In genomic region chr10:93520994-93521393, GRCm38 (mm10) we compare ENCODE assay signal across 26 mouse cellular contexts. TPM values are rescaled to one million over a fixed set of nuclear protein-coding genes. Genes with fewer than 3 reads are reported as not detected.
DNase-seq lines count a peak whose midpoint lies in the region; ATAC-seq and TF ChIP-seq lines count a peak whose summit lies in the region.
"Had no signal": no experiment of that assay in that cellular context is flagged by ENCODE, and none has a peak within 500 bp of the region (broad histone marks: within the 10 kb centered on the region; RNA-seq: fewer than 3 reads in every experiment).

No protein-coding gene starts in this region.

- no peaks in the 10 kb centered on the region for H3K27me3 ChIP-seq in heart, adult 2 months (ENCODE audit: control insufficient read depth, insufficient read depth, low read length)
- H3K27me3 ChIP-seq: embryonic facial prominence, embryonic 13.5 days; forebrain, embryonic 13.5 days; heart, embryonic 15.5 days; intestine, embryonic 15.5 days had no signal

- ATAC-seq in granulocyte monocyte progenitor cell, adult 5-6 weeks (replicated peaks; ENCODE audit: poor library complexity, severe bottlenecking), result peak; percentile 58
- ATAC-seq: activated CD4-positive, CD25-positive, alpha-beta regulatory T cell, adult 4 months; forebrain, embryonic 13.5 days; forebrain, postnatal 0 days; intestine, embryonic 15.5 days had no signal

- no peaks in the 10 kb centered on the region for H3K79me2 ChIP-seq in heart, adult 2 months (replicated peaks; ENCODE audit: control insufficient read depth, insufficient read depth, low read length)

- H3K4me3 ChIP-seq in heart, adult 2 months, result no peak overlapping the region
- no peak overlapping the region for H3K4me3 ChIP-seq in layer of hippocampus, adult 2 months
- H3K4me3 ChIP-seq: embryonic facial prominence, embryonic 13.5 days; forebrain, embryonic 13.5 days; heart, embryonic 10.5 days; heart, embryonic 15.5 days; hindbrain, embryonic 10.5 days; intestine, embryonic 15.5 days had no signal

- H3K36me3 ChIP-seq in heart, adult 2 months (ENCODE audit: control insufficient read depth, insufficient read depth, low read length), result no peaks in the 10 kb centered on the region
- H3K36me3 ChIP-seq: embryonic facial prominence, embryonic 13.5 days; heart, embryonic 10.5 days; heart, embryonic 15.5 days; hindbrain, embryonic 10.5 days; intestine, embryonic 15.5 days had no signal

- no peak for TF ChIP-seq POLR2A in heart, adult 2 months (IDR thresholded peaks at IDR 0.05; ENCODE audit: insufficient read depth, low read depth, low read length)

- no peak for TF ChIP-seq EP300 in heart, adult 2 months (IDR thresholded peaks at IDR 0.05; ENCODE audit: insufficient read depth, low read depth, low read length)

- intact Hi-C loops in heart, adult 2 months (cut with DNase I), result no loop called here

- DNase-seq in 3134 (ENCODE audit: extremely low read depth, insufficient read length, low spot score) (peak; percentile 53), 3T3-L1 (ENCODE audit: low read depth, low spot score) (peak; percentile 75), NIH3T3 (ENCODE audit: low read depth) (peak; percentile 73)
- DNase-seq in right cerebral cortex, postnatal 25 days, result no peak
- no peak for DNase-seq in heart, adult 2 months
- no peak for DNase-seq in adrenal gland, postnatal 36 days
- no peak for DNase-seq in layer of hippocampus, adult 2 months (ENCODE audit: low spot score in 2 of 2)
- DNase-seq: adrenal gland, postnatal 25 days; cerebellum, adult 11 months; cerebellum, adult 8-10 months; cerebellum, postnatal 14 days; forebrain, postnatal 0 days; gastrocnemius, postnatal 14 days; heart, postnatal 14 days had no signal

- no peak for TF ChIP-seq CTCF in heart, adult 2 months (IDR thresholded peaks at IDR 0.05)
- no peak for TF ChIP-seq CTCF in layer of hippocampus, adult 2 months (conservative IDR thresholded peaks at IDR 0.05)

- H3K27ac ChIP-seq in heart, adult 2 months, result no peak overlapping the region
- H3K27ac ChIP-seq in layer of hippocampus, adult 2 months, result no peak overlapping the region
- H3K27ac ChIP-seq: embryonic facial prominence, embryonic 13.5 days; forebrain, embryonic 13.5 days; heart, embryonic 10.5 days; heart, embryonic 15.5 days; hindbrain, embryonic 10.5 days; hindbrain, embryonic 14.5 days; intestine, embryonic 15.5 days had no signal

- no peaks in the 10 kb centered on the region for H3K4me1 ChIP-seq in heart, adult 2 months (ENCODE audit: control insufficient read depth, insufficient read depth, low read length)
- H3K4me1 ChIP-seq: embryonic facial prominence, embryonic 13.5 days; forebrain, embryonic 13.5 days; heart, embryonic 10.5 days; heart, embryonic 15.5 days; hindbrain, embryonic 10.5 days; intestine, embryonic 15.5 days had no signal

- 62% methylated on average over 4 of the region's 4 CpGs for WGBS in heart, adult 2 months

- no peak overlapping the region for H3K9ac ChIP-seq in heart, adult 2 months (ENCODE audit: low read depth, low read length)
- H3K9ac ChIP-seq: embryonic facial prominence, embryonic 13.5 days; forebrain, embryonic 13.5 days; forebrain, postnatal 0 days; heart, embryonic 15.5 days; hindbrain, embryonic 14.5 days; intestine, embryonic 15.5 days had no signal

RNA-seq across cellular contexts. Expression of gene Amdhd1, which starts 18.8 kb away (rescaled TPM):
- not detected in 2 replicates for total RNA-seq in granulocyte monocyte progenitor cell, adult 5-6 weeks (2014; fragmentation: Nextera tagmentation)
- total RNA-seq in granulocyte monocyte progenitor cell, adult 5-6 weeks (2017), result 0.65 TPM in 1 of 2 replicates, not detected in the other
- not detected for total RNA-seq in heart, adult 2 months (2021)
- 0.06 and 0.12 TPM in 2 replicates for polyA plus RNA-seq in heart, adult 2 months (2012; rRNA removed)
- total RNA-seq in adrenal gland, postnatal 36 days (2021), result under 1 TPM in 1 of 2 experiments, not detected in 1; 0.17 TPM
- under 1 TPM; 0.28 to 0.37 TPM for total RNA-seq in layer of hippocampus, adult 2 months (2021)
- total RNA-seq: adrenal gland, adult 18-20 months; adrenal gland, postnatal 25 days; gastrocnemius, postnatal 14 days; heart, postnatal 14 days had no signal
- polyA plus RNA-seq: forebrain, embryonic 13.5 days had no signal

RNA-seq across cellular contexts. Expression of gene Ccdc38, which starts 19.4 kb away (rescaled TPM):
- 0.13 TPM in 1 of 2 replicates, not detected in the other for total RNA-seq in granulocyte monocyte progenitor cell, adult 5-6 weeks (2014; fragmentation: Nextera tagmentation)
- 0.26 and 2.6 TPM in 2 replicates for total RNA-seq in granulocyte monocyte progenitor cell, adult 5-6 weeks (2017)
- total RNA-seq in heart, adult 2 months (2021), result not detected
- polyA plus RNA-seq in heart, adult 2 months (2012; rRNA removed), result not detected in 2 replicates
- total RNA-seq in adrenal gland, postnatal 36 days (2021), result not detected
- total RNA-seq in layer of hippocampus, adult 2 months (2021), result not detected
- total RNA-seq: adrenal gland, adult 18-20 months; adrenal gland, postnatal 25 days; forebrain, postnatal 0 days; gastrocnemius, adult 18-20 months; gastrocnemius, postnatal 14 days; heart, postnatal 14 days had no signal
- polyA plus RNA-seq: cortical plate, adult 2 months had no signal

RNA-seq across cellular contexts. Expression of gene Hal, which starts 32.4 kb away (rescaled TPM):
- 0.51 and 2.0 TPM in 2 replicates for total RNA-seq in granulocyte monocyte progenitor cell, adult 5-6 weeks (2014; fragmentation: Nextera tagmentation)
- total RNA-seq in granulocyte monocyte progenitor cell, adult 5-6 weeks (2017), result 0.57 and 1.2 TPM in 2 replicates
- total RNA-seq in heart, adult 2 months (2021), result under 1 TPM; 0.18 to 0.20 TPM
- polyA plus RNA-seq in heart, adult 2 months (2012; rRNA removed), result 0.04 and 0.35 TPM in 2 replicates
- under 1 TPM; 0.23 to 0.63 TPM for total RNA-seq in adrenal gland, postnatal 36 days (2021)
- under 1 TPM; 0.08 to 0.15 TPM for total RNA-seq in layer of hippocampus, adult 2 months (2021)
- polyA plus RNA-seq: cortical plate, adult 2 months; forebrain, embryonic 13.5 days; hindbrain, embryonic 14.5 days had no signal

Comparison
In these comparisons a context has a peak if more than half of its experiments do, and no peak if none do; other contexts are left out.
1. DNase-seq: peak in 3134 (single experiment), 3T3-L1 (single experiment) and NIH3T3 (single experiment); none in right cerebral cortex, postnatal 25 days (single experiment), heart, adult 2 months (0 of 2), adrenal gland, postnatal 36 days (0 of 2) and layer of hippocampus, adult 2 months (0 of 2).